Mouse (Mus musculus) kidney, adult 2 months (tissue): Measurements from ENCODE around the gene Hoxa13.

Experiments
- CTCF ChIP-seq: fragments of 200-500 bp; conservative IDR thresholded peaks from 2 replicates; pipeline ENCODE4 v1.5.1; 2011; ENCODE audit warnings: low read depth, mild to moderate bottlenecking, control low read depth, low read length, moderate library complexity, mixed read lengths; ENCODE audit not compliant: insufficient read depth, insufficient read length
- POLR2A ChIP-seq: fragments of 200-500 bp; IDR thresholded peaks from one replicate; pipeline ENCODE4 v1.6.1; 2011; ENCODE audit warnings: low read depth, low read length, control low read depth

GRCm38 (mm10) chr6:52235267-52235666 lies 25.4 kb downstream of the Hoxa13 start:
- TF ChIP-seq CTCF = no peak
- TF ChIP-seq POLR2A = no peak
